Mouse (Mus musculus): ENCODE results near the gene Vmn1r45. TPM values are rescaled to one million over a fixed set of nuclear protein-coding genes. Genes with fewer than 3 reads are reported as not detected.
"Not testable (repeated sequence)": the region's sequence is repeated elsewhere in the genome, so short reads cannot be mapped to it uniquely, and the experiment has no call there.

The Vmn1r45 gene
- polyA plus RNA-seq (2014; fragmentation: Nextera tagmentation; extraction: Ambion mirVana), result not detected in 2 replicates

DNA sequence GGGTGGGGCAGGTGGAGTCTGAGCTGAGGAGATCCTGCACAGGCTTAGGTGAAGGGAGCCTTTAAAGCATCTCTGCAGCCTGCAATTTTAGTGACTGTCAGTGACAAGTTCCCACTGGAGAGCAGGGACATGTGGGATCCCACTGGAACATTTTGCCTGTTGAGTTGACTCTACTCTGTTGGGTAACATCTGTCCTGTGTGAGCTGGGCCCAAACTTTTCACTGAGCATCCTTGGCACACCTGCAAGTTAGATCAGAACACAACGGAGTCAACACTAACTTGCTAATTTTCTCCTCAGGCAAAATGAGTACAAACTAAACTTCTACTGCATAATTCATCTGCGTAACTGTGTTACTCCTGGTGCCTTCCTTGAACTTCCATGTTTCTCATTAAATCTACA, at the start of gene Vmn1r45:
Gene Vmn1r45, minus strand, starts transcription at position 101 of the 400 bp plus-strand sequence.
- DNase-seq (ENCODE audit: low spot score); ATAC-seq; H3K4me2 ChIP-seq (ENCODE audit: low read length); H3K27ac ChIP-seq (ENCODE audit: low read depth, low read length); H3K9ac ChIP-seq (ENCODE audit: low read length); H3K9me3 ChIP-seq (replicated peaks; ENCODE audit: control insufficient read depth, low read length); H3K4me3 ChIP-seq (ENCODE audit: low read depth, low read length); H3K27me3 ChIP-seq (replicated peaks; ENCODE audit: control insufficient read depth, insufficient read depth, low read length); H3K36me3 ChIP-seq (ENCODE audit: control insufficient read depth, insufficient read depth, low read length); H3K4me1 ChIP-seq (ENCODE audit: control insufficient read depth, insufficient read depth, low read length): not testable (repeated sequence)
- WGBS, result 95% methylated on average over 2 of the region's 2 CpGs

DNA sequence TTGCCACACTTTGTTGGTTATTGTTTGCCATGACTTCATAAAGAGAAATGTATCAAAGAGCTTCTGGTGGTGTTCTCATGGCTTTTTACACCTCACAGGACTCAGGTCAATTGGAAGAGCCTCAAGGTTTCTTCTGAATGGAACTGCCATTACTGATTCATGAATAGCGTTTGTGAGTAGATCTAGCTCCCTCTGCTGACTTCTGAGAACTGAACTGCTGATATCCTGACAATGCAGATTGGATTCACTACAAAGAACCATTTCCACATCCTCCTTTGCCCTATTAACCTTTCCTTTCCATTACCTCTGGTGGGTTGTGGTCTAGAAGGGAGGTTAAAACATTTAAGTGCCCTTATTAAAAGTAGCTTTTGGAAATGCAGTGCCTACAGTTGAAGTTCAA, 45.6 kb upstream of the Vmn1r45 start:
- DNase-seq (ENCODE audit: low spot score), result no peak
- Histone ChIP-seq H3K9ac (ENCODE audit: low read length) (no peak overlapping the region), H3K36me3 (ENCODE audit: control insufficient read depth, insufficient read depth, low read length) (no peaks in the 10 kb centered on the region), H3K4me3 (ENCODE audit: low read depth, low read length) (no peak overlapping the region), H3K9me3 (replicated peaks; ENCODE audit: control insufficient read depth, low read length) (no peaks in the 10 kb centered on the region), H3K4me1 (ENCODE audit: control insufficient read depth, insufficient read depth, low read length) (no peaks in the 10 kb centered on the region), H3K27me3 (replicated peaks; ENCODE audit: control insufficient read depth, insufficient read depth, low read length) (no peaks in the 10 kb centered on the region), H3K27ac (ENCODE audit: low read depth, low read length) (no peak overlapping the region), H3K4me2 (ENCODE audit: low read length) (no peak overlapping the region)
- WGBS, result 20% methylated on average over 1 of the region's 1 CpGs
- no peak for ATAC-seq

DNA sequence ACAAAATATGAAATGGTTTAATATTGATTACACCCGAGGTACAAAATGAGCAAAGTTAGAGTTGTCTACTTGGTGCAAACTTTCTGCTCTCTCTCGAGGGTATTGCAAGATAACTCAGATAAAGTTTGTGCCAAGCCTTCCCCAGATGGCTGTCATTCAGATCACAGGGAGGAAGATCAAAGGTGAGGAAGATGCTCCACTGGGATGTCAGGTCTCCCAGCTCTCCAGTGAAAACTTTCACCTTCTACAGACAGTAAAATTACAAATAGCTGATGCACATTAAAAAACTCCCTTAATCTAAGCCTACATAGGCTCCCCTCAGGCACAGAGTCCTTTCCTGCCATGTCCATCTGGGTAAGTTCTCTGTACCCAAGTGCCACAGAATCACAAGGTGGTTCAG, 28.6 kb upstream of the Vmn1r45 start, which contains the start of gene Vmn1r46:
Gene Vmn1r46, plus strand, starts transcription at position 301 of the 400 bp plus-strand sequence.
- DNase-seq (ENCODE audit: low spot score) (no peak), ATAC-seq (no peak)
- Histone ChIP-seq H3K4me1 (ENCODE audit: control insufficient read depth, insufficient read depth, low read length) (no peaks in the 10 kb centered on the region), H3K4me3 (ENCODE audit: low read depth, low read length) (no peak within 1 kb of the TSS), H3K9me3 (replicated peaks; ENCODE audit: control insufficient read depth, low read length) (peaks cover 4% of the 10 kb centered on the region), H3K27ac (ENCODE audit: low read depth, low read length) (no peak within 1 kb of the TSS), H3K36me3 (ENCODE audit: control insufficient read depth, insufficient read depth, low read length) (no peaks in the 10 kb centered on the region), H3K9ac (ENCODE audit: low read length) (no peak within 1 kb of the TSS), H3K4me2 (ENCODE audit: low read length) (no peak within 1 kb of the TSS), H3K27me3 (replicated peaks; ENCODE audit: control insufficient read depth, insufficient read depth, low read length) (no peaks in the 10 kb centered on the region)
- 70% methylated on average over 2 of the region's 2 CpGs for WGBS

DNA sequence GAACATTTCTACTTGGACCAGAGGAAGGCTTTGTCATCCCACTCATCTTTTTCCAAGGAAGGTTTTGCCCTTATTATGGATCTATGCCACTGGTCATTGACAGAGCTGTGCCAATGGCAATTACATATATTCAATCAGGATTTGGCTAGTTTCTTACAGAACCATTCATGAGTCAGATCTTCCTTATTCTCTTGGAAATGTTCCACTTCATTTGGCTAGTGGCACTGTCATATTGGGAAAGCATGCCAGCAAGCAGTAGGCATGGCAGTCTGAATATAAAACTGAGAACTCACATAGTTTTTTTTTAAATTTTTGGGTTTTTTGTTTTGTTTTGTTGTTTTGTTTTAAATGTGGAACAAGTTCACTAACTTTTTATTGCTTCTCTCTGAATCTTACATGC, 25.9 kb upstream of the Vmn1r45 start:
- H3K27me3 ChIP-seq (replicated peaks; ENCODE audit: control insufficient read depth, insufficient read depth, low read length), result no peaks in the 10 kb centered on the region
- peaks cover 4% of the 10 kb centered on the region; the same call in 1 of the 2 replicates for H3K9me3 ChIP-seq (replicated peaks; ENCODE audit: control insufficient read depth, low read length)
- H3K36me3 ChIP-seq (ENCODE audit: control insufficient read depth, insufficient read depth, low read length), result no peaks in the 10 kb centered on the region
- no peak overlapping the region for H3K4me3 ChIP-seq (ENCODE audit: low read depth, low read length)
- H3K9ac ChIP-seq (ENCODE audit: low read length), result no peak overlapping the region
- DNase-seq (ENCODE audit: low spot score) (no peak), ATAC-seq (no peak)
- H3K27ac ChIP-seq (ENCODE audit: low read depth, low read length), result no peak overlapping the region
- H3K4me1 ChIP-seq (ENCODE audit: control insufficient read depth, insufficient read depth, low read length), result no peaks in the 10 kb centered on the region
- H3K4me2 ChIP-seq (ENCODE audit: low read length), result no peak overlapping the region

DNA sequence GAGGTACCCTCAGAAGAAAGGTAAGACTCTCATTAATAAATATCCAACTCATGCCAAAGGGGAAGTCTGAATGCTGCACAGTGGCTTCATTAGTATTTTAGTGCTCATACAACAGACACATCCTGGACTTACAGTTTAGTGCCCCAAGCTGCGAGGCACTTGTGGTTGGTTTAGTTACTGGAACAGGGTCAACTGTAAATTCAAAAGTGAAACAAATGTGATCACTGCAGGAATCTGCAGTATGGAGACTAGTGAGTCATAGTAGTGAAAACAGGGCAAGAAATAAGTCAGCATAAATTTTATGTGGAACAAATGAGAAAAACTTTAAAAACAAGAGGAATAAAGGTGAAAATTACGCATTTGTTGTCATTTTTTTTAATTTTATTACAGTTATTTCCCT, 13.2 kb upstream of the Vmn1r45 start:
- no peaks in the 10 kb centered on the region for H3K36me3 ChIP-seq (ENCODE audit: control insufficient read depth, insufficient read depth, low read length)
- no peak overlapping the region for H3K9ac ChIP-seq (ENCODE audit: low read length)
- H3K27ac ChIP-seq (ENCODE audit: low read depth, low read length), result no peak overlapping the region
- H3K9me3 ChIP-seq (replicated peaks; ENCODE audit: control insufficient read depth, low read length), result no peaks in the 10 kb centered on the region; the same call in 1 of the 2 replicates
- no peaks in the 10 kb centered on the region for H3K4me1 ChIP-seq (ENCODE audit: control insufficient read depth, insufficient read depth, low read length)
- no peak overlapping the region for H3K4me3 ChIP-seq (ENCODE audit: low read depth, low read length)
- no peak for ATAC-seq
- WGBS, result 69% methylated on average over 2 of the region's 2 CpGs
- DNase-seq (ENCODE audit: low spot score), result no peak
- H3K4me2 ChIP-seq (ENCODE audit: low read length), result no peak overlapping the region
- H3K27me3 ChIP-seq (replicated peaks; ENCODE audit: control insufficient read depth, insufficient read depth, low read length), result no peaks in the 10 kb centered on the region

DNA sequence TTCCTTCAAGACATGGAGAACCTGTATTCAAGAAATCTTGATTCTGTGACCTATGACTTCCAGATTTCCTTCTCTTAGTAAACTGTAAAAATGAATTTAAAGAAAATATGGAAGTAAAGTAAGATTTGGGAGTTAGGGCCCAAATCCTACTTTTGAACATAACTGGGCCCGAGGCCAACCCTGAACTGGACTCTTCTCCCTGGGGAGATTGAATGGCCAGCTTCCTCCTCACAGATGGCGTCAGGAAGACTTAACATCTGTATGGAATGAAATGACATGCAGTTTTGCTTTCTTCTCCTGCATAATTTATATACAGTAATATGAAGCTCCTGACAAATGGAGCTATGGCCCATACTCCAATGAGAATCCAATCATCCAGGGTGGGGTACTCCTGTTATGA, 528 bp upstream of the Vmn1r45 start:
- Histone ChIP-seq H3K27me3 (replicated peaks; ENCODE audit: control insufficient read depth, insufficient read depth, low read length) (no peaks in the 10 kb centered on the region), H3K27ac (ENCODE audit: low read depth, low read length) (no peak overlapping the region), H3K4me1 (ENCODE audit: control insufficient read depth, insufficient read depth, low read length) (no peaks in the 10 kb centered on the region), H3K4me3 (ENCODE audit: low read depth, low read length) (no peak overlapping the region), H3K4me2 (ENCODE audit: low read length) (no peak overlapping the region), H3K36me3 (ENCODE audit: control insufficient read depth, insufficient read depth, low read length) (no peaks in the 10 kb centered on the region), H3K9me3 (replicated peaks; ENCODE audit: control insufficient read depth, low read length) (no peaks in the 10 kb centered on the region), H3K9ac (ENCODE audit: low read length) (no peak overlapping the region)
- ATAC-seq, result no peak
- WGBS, result 97% methylated on average over 2 of the region's 2 CpGs
- DNase-seq (ENCODE audit: low spot score), result no peak

DNA sequence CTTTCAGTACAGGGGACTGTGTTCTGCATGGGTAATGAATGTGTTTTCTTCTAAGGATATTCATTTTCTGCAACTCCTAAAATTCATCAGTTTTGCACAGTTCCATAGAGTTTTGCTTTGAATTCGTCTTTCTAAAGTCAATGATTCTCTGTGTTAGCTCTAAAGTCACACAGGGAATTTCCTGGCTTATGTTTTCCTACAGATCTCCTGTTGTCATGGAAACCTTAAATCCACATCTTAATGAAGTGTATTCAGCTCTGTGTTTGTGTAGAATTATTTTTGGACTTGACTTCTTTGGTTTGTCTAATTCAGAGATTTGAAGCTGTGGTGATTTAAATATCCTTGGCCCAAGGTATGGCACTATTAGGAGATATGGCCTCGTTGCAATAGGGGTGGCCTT, 56.6 kb downstream of the Vmn1r45 start:
- DNase-seq (ENCODE audit: low spot score) (no peak), ATAC-seq (no peak)
- H3K4me3 ChIP-seq (ENCODE audit: low read depth, low read length), result no peak overlapping the region
- no peaks in the 10 kb centered on the region for H3K27me3 ChIP-seq (replicated peaks; ENCODE audit: control insufficient read depth, insufficient read depth, low read length)
- peaks cover 7% of the 10 kb centered on the region for H3K9me3 ChIP-seq (replicated peaks; ENCODE audit: control insufficient read depth, low read length)
- no peaks in the 10 kb centered on the region for H3K36me3 ChIP-seq (ENCODE audit: control insufficient read depth, insufficient read depth, low read length)
- no peak overlapping the region for H3K4me2 ChIP-seq (ENCODE audit: low read length)
- H3K4me1 ChIP-seq (ENCODE audit: control insufficient read depth, insufficient read depth, low read length), result no peaks in the 10 kb centered on the region
- no peak overlapping the region for H3K27ac ChIP-seq (ENCODE audit: low read depth, low read length)
- no peak overlapping the region for H3K9ac ChIP-seq (ENCODE audit: low read length)
- WGBS, result 53% methylated on average over 2 of the region's 2 CpGs

DNA sequence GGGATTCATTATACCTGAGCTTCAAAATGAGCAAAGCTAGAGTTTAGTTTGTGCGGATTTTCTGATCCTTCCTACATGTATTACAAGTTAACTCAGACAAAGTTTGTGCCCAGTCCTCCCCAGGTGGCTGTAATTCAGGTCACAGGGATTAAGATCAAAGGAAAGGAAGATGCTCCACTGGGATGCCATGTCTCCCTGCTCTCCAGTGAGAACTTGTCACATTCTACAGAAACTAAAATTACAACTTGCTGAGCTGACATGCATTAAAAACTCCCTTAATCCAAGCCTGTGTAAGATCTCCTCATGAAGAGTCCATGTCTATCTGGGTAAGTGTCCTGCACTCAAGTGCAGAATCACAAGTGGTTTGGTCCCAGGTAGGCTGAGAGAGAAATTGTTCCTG, 57.0 kb downstream of the Vmn1r45 start, which contains the start of gene Vmn1r44:
Gene Vmn1r44, plus strand, starts transcription at position 301 of the 400 bp plus-strand sequence.
- Histone ChIP-seq H3K27me3 (replicated peaks; ENCODE audit: control insufficient read depth, insufficient read depth, low read length) (no peaks in the 10 kb centered on the region), H3K36me3 (ENCODE audit: control insufficient read depth, insufficient read depth, low read length) (no peaks in the 10 kb centered on the region), H3K4me2 (ENCODE audit: low read length) (no peak within 1 kb of the TSS), H3K9me3 (replicated peaks; ENCODE audit: control insufficient read depth, low read length) (peaks cover 7% of the 10 kb centered on the region), H3K9ac (ENCODE audit: low read length) (no peak within 1 kb of the TSS), H3K4me3 (ENCODE audit: low read depth, low read length) (no peak within 1 kb of the TSS), H3K27ac (ENCODE audit: low read depth, low read length) (no peak within 1 kb of the TSS), H3K4me1 (ENCODE audit: control insufficient read depth, insufficient read depth, low read length) (no peaks in the 10 kb centered on the region)
- no peak for ATAC-seq
- WGBS, result 78% methylated on average over 1 of the region's 1 CpGs
- DNase-seq (ENCODE audit: low spot score), result no peak

Data from forebrain, embryonic 14.5 days (tissue).